Mouse (Mus musculus) urinary bladder, adult 18-20 months (tissue): Measurements from ENCODE around the gene Fam243.

ENCODE experiments used
- DNase-seq, 2 experiments: peaks; one replicate each; pipeline ENCODE4 v3.0.0; 2022; ENCODE audit warnings: low spot score in 2 of 2, mixed read lengths in 2 of 2

The Fam243 gene

GRCm38 (mm10) chr16:92320361-92320760 lies 880 bp downstream of the Fam243 start:
- DNase-seq: no peak

DNA sequence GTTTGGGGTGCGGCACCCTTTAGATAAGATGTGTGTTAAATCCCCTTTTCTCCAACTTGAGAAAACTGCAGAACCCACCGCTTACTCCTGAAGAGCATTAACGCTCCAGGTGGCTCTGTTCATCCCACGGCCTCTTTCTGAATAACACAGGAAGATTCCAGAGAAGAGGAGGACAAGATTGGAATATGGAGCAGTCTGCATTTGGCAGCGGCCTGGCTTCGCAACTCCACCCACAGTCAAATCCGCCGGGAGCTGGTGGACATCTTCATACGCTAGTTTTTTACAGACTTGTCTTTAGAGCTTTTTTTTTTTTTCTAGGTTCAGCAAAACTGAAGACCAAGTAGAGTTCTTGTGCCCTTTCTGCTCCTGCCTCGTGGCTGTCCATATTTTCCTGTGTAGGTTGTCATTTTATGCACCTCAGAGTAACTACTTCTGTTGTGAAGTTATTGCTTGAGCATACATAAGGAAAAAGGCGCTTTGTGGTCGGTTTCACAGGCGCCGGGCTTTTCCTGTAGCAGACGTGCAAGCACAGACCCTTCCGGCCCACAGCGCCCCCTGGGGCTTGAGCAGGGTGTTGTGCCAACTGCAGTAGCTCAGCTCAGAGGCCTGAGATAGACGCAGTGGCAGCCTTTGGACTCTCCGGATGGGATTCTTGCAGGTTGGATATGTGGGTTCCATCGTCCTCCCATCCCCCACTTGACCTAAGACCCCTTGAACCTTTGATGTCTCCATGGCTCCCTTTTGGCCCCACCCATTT lies 1.7 kb downstream of the Fam243 start:
- DNase-seq: peak in 1 of 2 experiments; percentile 25

- no peak for DNase-seq
These were observed 5.0 kb downstream of the Fam243 start for GRCm38 (mm10) chr16:92316049-92316738.

- DNase-seq: peak in 1 of 2 experiments; percentile 19
These were observed 7.1 kb downstream of the Fam243 start for GRCm38 (mm10) chr16:92313953-92314741.

DNA sequence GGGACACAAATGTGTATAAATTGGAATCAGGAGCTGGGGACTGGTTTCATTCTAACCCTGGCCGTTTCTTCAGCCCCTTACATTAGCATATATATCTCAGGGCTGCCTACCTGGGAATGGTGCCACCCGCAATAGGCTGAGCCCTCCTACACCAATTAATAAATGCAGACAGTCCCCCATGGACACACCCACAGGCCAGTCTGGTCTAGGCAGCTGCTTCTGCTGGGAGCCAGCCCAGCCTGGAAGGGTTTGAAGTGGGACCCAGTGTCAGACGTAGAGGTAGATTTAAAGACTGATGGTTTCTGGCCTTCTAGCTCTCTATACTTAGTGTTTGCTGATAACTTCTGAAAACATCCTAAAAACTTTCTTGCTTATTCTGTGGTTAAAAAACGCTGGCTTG lies 12.1 kb downstream of the Fam243 start:
- DNase-seq: no peak

DNA sequence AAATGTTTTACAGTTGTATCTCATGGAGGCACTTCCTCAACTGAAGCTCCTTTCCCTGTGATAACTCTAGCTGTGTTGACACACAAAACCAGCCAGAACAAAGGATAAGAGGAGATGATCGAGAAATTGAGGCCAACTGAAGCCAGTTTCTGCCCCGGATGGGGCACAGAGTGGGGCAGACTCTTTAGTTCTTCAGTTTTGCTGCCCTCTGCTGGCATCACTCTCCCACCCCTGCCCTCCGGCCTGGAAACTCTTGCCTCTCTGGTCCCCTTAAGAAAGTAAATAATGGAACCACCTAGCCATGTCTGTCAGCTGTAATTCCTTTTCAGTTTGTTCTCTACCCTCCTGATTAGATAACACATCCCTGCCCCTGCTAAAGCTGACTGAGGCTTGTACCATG lies 13.3 kb downstream of the Fam243 start:
- DNase-seq: no peak

DNA sequence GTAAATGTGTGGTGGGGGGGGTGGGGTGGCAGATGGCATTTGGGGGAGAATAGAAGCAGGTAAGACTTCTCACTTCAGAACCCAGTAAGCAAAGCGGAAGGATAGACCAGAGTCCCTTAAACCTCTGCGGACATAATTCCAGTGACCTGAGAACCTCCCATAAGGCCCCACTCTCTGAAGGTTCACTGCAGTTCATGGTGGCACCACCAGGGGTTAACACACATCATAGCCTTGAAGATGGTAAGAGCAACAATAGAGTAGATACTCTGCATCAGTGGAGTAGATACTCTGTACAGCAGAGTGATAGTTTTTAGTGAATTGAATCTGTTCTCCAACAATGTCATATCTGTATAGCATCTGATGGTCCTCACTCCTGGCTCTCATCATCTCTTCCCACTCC lies 15.7 kb downstream of the Fam243 start:
- no peak for DNase-seq

- no peak for DNase-seq
These were observed 18.7 kb downstream of the Fam243 start for GRCm38 (mm10) chr16:92302506-92302905.

- DNase-seq: no peak
These were observed 19.3 kb downstream of the Fam243 start for GRCm38 (mm10) chr16:92301989-92302388.

DNA sequence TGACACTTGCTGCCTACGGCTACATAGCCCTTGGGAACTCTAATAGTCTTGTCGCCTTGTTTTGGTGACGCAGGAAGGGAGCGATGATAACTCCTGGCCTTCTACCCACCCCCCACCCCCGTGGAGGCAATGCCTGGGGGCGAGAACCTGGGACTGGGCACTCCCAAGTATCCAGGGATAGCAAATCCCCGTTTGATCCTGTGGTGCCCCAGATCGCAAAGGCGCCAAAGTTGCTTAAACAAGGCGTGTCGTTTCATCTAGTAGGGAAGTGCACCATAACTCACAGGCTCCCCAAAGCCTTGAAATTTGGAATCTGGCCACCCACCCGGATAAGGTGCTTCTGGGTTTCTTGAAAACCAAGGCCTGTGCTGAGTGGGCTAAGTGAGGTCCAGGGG lies 19.8 kb downstream of the Fam243 start:
- DNase-seq: peak in 1 of 2 experiments; percentile 13

GRCm38 (mm10) chr16:92300649-92301411 lies 20.4 kb downstream of the Fam243 start, which contains the start of gene Smim11:
Smim11 (plus strand) TSS chr16:92301286.
- peak; percentile 83 to 94 for DNase-seq

- no peak for DNase-seq
These were observed 25.9 kb downstream of the Fam243 start for GRCm38 (mm10) chr16:92295328-92295727.

DNA sequence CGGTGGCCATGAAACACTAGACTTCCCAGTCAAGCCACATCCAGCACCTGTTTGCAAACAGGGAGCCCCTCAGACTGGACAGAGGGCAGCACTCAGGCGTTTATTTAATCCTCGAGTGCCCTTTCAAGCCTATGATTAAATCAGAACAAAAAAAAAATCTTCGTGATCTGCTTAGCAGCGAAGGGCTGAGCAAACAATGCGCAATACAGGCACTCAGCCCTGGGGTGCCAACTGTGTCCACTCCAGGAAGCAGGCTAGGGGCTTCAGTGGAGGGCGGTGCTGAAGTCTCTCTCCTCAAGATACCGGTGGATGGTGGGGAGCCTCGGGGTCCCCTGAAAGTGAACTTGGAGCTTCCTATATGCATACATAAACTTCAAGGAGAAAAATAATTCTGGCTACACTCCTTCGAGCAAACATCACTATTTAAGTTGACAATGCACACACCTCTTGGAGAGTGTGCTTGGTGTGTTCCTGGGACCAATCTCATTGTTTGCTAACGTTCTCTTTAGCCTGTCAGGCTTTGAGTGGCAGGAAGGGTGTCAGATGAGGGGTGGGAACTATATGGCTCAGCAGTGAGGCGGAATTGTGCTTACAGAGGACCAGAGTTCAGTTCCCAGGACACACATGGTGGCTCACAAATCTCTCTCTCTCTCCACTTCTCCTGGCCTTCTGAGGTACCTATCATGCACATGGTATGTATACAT lies 26.8 kb downstream of the Fam243 start:
- DNase-seq: no peak

DNA sequence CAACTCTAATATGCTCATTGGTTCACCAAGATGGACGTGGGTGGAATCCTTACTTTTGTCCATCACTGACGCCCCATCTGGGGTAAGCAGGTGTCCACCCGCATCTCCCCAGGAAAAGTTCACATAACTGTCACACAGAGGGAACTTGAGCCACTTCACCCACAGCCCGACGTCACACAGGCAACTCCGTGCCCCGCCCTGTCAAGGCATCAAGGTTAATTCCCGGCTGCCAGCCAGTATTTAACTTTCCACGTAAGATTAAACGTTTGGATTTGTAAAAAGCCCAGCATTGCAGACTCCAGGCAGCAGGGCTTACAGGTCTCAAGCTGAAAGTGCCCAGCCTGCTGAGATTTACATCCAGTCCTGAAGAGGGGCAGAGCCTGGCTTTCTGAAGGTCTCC lies 29.1 kb downstream of the Fam243 start, which contains the start of gene Kcne2:
Gene Kcne2 (plus strand): TSS at position 289 of the 400 bp plus-strand sequence.
- DNase-seq: no peak

DNA sequence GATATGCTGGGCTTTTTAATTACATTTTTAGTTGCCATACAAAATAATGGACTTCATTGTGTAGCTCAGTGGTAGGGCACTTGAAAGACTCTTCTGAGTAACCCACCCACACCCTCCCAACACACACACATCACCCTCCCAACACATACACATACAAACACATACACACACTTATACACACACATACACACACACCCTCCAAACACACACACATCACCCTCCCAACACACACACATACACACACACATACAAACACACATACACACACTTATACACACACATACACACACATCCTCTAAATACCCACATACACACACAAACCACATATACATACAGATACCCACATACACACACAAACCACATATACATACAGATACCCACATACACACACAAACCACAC lies 31.2 kb downstream of the Fam243 start:
- no peak for DNase-seq

- DNase-seq: no peak
These were observed 32.5 kb downstream of the Fam243 start for GRCm38 (mm10) chr16:92288778-92289177.

DNA sequence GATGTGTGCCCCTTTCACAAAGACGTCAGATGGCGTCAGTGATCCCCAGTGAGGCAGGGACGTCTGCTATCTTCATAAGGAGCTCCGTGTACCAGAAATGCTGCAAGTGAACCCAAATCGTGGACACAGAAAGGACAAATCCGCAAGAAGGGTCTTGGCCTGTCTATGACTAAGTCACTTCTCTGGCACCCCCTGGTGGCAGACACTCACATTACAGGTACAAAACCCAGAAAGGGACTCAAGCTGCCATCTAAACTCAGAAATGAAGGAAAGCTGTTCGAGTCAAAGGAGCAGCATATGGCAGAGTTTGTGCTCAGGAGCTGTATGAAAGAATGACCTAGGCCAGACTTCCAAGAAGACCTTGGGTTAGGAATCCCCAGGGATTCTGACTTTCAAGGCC lies 34.6 kb downstream of the Fam243 start:
- DNase-seq: peak; percentile 68 to 72

DNA sequence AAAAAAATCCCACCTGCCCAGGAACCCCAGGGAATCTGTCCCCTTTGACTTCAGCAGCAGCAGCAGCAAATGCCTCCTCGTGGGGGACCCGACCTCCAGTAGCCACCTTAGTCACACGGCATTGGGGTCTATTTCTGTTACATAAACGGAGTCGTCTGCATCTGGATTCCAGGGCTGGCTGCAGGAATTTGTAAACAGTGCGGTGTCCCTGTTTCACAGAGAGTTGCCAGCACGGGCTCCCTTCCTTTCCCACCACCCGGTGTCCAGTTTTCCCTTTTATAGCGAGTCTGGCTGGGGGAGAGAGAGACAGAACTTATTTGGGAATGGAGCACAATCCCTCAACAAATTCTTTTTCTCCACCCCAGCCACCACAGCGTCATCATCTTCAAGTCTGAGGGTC lies 36.2 kb downstream of the Fam243 start:
- DNase-seq: no peak

DNA sequence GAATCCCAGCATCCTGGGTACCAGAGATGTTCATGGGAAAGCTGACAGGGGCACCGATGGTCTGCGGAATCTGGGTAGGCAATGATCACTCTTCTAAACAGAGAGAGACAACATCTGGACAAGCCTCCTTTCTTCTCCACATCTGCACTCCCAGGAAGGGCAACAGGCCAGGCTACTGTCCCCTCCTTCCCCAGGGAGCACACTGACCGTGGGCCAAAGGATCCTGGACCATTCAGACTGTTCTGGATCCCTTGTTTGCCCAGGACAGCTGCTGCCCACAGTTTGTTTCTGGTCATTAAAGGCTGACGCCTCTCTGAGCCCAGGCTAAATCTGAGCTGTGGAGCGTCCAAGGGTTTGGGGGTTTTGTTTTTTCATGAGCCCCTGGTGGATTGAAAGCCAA lies 38.6 kb downstream of the Fam243 start:
- DNase-seq: no peak

DNA sequence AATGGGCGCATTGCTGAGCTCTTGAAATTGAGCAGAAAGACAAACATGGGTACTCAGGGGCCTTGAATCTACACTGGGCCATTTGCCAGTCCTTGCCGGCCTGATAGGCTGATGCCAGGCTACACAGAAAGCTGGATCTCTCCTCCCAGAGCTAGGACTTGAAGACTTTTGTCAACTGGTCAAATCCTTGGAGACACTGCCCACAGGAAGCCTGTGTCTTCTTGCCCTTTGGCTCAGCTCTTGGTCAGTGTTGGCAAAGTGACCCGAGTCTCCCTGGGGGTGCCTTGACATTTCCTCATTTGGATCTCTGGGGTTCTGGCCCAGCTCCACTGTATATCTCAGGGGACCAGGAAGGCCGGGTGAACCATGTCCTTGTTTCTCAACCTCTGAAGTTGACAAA lies 45.7 kb downstream of the Fam243 start:
- DNase-seq: no peak

DNA sequence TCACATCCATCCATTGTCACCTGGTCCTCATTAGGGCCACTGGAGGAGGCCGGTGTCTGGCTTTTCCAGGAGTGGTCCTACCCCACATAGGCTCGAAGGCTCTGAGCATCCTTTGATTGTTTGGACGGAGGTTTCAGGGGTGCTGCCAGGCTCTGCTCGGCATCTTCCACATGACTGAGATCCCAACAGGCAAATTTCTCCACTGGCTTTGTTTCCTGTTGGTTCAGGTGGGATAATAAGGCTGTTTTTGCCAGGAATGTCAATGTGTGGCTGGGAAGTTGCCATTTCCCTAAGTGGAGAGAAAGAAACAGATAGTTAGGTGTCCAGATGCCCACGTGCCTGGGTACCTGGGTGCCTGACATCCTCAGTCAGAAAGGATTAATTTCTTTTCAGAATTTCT lies 46.7 kb downstream of the Fam243 start:
- no peak for DNase-seq
